Comparison of ENCODE assay signal across 16 mouse cellular contexts in genomic region chr9:58048621-58049020, GRCm38 (mm10). TPM values are rescaled to one million over a fixed set of nuclear protein-coding genes. Genes with fewer than 3 reads are reported as not detected.
A peak's percentile ranks its signal among the peaks of the same experiment; 100 is the strongest.
DNase-seq lines count a peak whose midpoint lies in the region; ATAC-seq lines count a peak whose summit lies in the region.
"Had no signal": no experiment of that assay in that cellular context is flagged by ENCODE, and none has a peak within 500 bp of the region (broad histone marks: within the 10 kb centered on the region; RNA-seq: fewer than 3 reads in every experiment).

No protein-coding gene starts in this region.

- H3K27me3 ChIP-seq in neural tube, embryonic 11.5 days (ENCODE audit: control insufficient read depth, insufficient read depth, low read length): 0 out of 2 replicates have a peak, but pooled peaks cover 3% of the 10 kb centered on the region
- H3K27me3 ChIP-seq in forebrain, embryonic 15.5 days: no peaks in the 10 kb centered on the region
- no peaks in the 10 kb centered on the region for H3K27me3 ChIP-seq in midbrain, embryonic 11.5 days (ENCODE audit: control insufficient read depth, insufficient read depth, low read length)
- no peaks in the 10 kb centered on the region for H3K27me3 ChIP-seq in splenic B cell, adult 2 months (ENCODE audit: control insufficient read depth, insufficient read depth, low read length, poor library complexity, severe bottlenecking)
- H3K27me3 ChIP-seq: Patski had no signal

- H3K4me3 ChIP-seq in neural tube, embryonic 11.5 days (ENCODE audit: low read depth, low read length): no peak overlapping the region
- no peak overlapping the region for H3K4me3 ChIP-seq in forebrain, embryonic 15.5 days
- H3K4me3 ChIP-seq in midbrain, embryonic 11.5 days (ENCODE audit: low read depth, low read length): no peak overlapping the region
- H3K4me3 ChIP-seq: embryonic facial prominence, embryonic 13.5 days had no signal

- H3K4me2 ChIP-seq in neural tube, embryonic 11.5 days (ENCODE audit: low read depth): no peak overlapping the region
- peak overlapping the region; percentile 8; the same call in 1 of the 2 replicates for H3K4me2 ChIP-seq in forebrain, embryonic 15.5 days (replicated peaks)
- peak overlapping the region; percentile 12; the same call in 1 of the 2 replicates for H3K4me2 ChIP-seq in midbrain, embryonic 11.5 days
- H3K4me2 ChIP-seq: embryonic facial prominence, embryonic 13.5 days had no signal

- 0 out of 2 replicates have a peak overlapping the region, but pooled peaks have one; percentile 3 for H3K27ac ChIP-seq in neural tube, embryonic 11.5 days (ENCODE audit: low read depth, low read length)
- peak overlapping the region; percentile 92 for H3K27ac ChIP-seq in forebrain, embryonic 15.5 days (replicated peaks)
- H3K27ac ChIP-seq in midbrain, embryonic 11.5 days (ENCODE audit: low read depth, low read length): peak overlapping the region; percentile 46
- H3K27ac ChIP-seq: embryonic facial prominence, embryonic 13.5 days had no signal

- peak; percentile 57 for DNase-seq in neural tube, embryonic 11.5 days (ENCODE audit: low spot score)
- DNase-seq in neural tube, embryonic 10.5 days (ENCODE audit: extremely low spot score, low spot score): no peak
- DNase-seq in midbrain, embryonic 11.5 days (ENCODE audit: low spot score, missing footprints): peak; percentile 91
- peak; percentile 10 for DNase-seq in splenic B cell, adult 2 months (ENCODE audit: low read depth, low spot score)
- no peak for DNase-seq in adrenal gland, postnatal 25 days
- DNase-seq in gastrocnemius, postnatal 25 days: no peak
- DNase-seq in thymus, postnatal 0 days (ENCODE audit: low spot score): no peak
- DNase-seq: adrenal gland, adult 8-10 months; heart, adult 18-20 months; heart, postnatal 4 days; kidney, adult 8-10 months; liver had no signal

- H3K4me1 ChIP-seq in neural tube, embryonic 11.5 days (ENCODE audit: control insufficient read depth, insufficient read depth, low read length): peaks cover 46% of the 10 kb centered on the region
- H3K4me1 ChIP-seq in forebrain, embryonic 15.5 days: peaks cover 85% of the 10 kb centered on the region
- peaks cover 43% of the 10 kb centered on the region for H3K4me1 ChIP-seq in midbrain, embryonic 11.5 days (ENCODE audit: control insufficient read depth, insufficient read depth, low read length)

- 8% methylated on average over 6 of the region's 6 CpGs for WGBS in neural tube, embryonic 11.5 days
- 1% methylated on average over 6 of the region's 6 CpGs for WGBS in forebrain, embryonic 15.5 days
- 2% methylated on average over 6 of the region's 6 CpGs for WGBS in midbrain, embryonic 11.5 days

- H3K9ac ChIP-seq in neural tube, embryonic 11.5 days (ENCODE audit: low read length): no peak overlapping the region
- H3K9ac ChIP-seq in forebrain, embryonic 15.5 days (replicated peaks): peak overlapping the region; percentile 14; the same call in 1 of the 2 replicates
- peak overlapping the region; percentile 14; the same call in 1 of the 2 replicates for H3K9ac ChIP-seq in midbrain, embryonic 11.5 days (ENCODE audit: low read length)
- H3K9ac ChIP-seq: embryonic facial prominence, embryonic 13.5 days had no signal

- no peaks in the 10 kb centered on the region for H3K36me3 ChIP-seq in neural tube, embryonic 11.5 days (ENCODE audit: control insufficient read depth, insufficient read depth, low read length)
- H3K36me3 ChIP-seq in forebrain, embryonic 15.5 days: no peaks in the 10 kb centered on the region
- no peaks in the 10 kb centered on the region for H3K36me3 ChIP-seq in midbrain, embryonic 11.5 days (ENCODE audit: control insufficient read depth, insufficient read depth, low read length)
- no peaks in the 10 kb centered on the region for H3K36me3 ChIP-seq in splenic B cell, adult 2 months (ENCODE audit: control insufficient read depth, insufficient read depth, low read length, poor library complexity, severe bottlenecking)
- H3K36me3 ChIP-seq: embryonic facial prominence, embryonic 13.5 days had no signal

- H3K9me3 ChIP-seq in neural tube, embryonic 11.5 days (ENCODE audit: control insufficient read depth, low read length): no peaks in the 10 kb centered on the region
- H3K9me3 ChIP-seq in forebrain, embryonic 15.5 days: no peaks in the 10 kb centered on the region
- H3K9me3 ChIP-seq in midbrain, embryonic 11.5 days (ENCODE audit: control insufficient read depth, low read length): no peaks in the 10 kb centered on the region
- H3K9me3 ChIP-seq: embryonic facial prominence, embryonic 13.5 days had no signal

- no peak for ATAC-seq in neural tube, embryonic 11.5 days (ENCODE audit: insufficient read depth, low FRiP score, low TSS enrichment)
- ATAC-seq in forebrain, embryonic 15.5 days (replicated peaks): peak; percentile 71
- ATAC-seq in midbrain, embryonic 11.5 days (ENCODE audit: low FRiP score): peak; percentile 42
- ATAC-seq: lung, postnatal 0 days; Patski had no signal

RNA-seq across cellular contexts. Expression of gene Stra6, which starts 15.0 kb away (rescaled TPM):
- polyA plus RNA-seq in neural tube, embryonic 11.5 days (2014; fragmentation: Nextera tagmentation; extraction: Ambion mirVana): 53.7 and 55.2 TPM in 2 replicates
- polyA plus RNA-seq in forebrain, embryonic 15.5 days (2015; fragmentation: Nextera tagmentation; extraction: Ambion mirVana): 8.7 and 10.8 TPM in 2 replicates
- polyA plus RNA-seq in midbrain, embryonic 11.5 days (2014; fragmentation: Nextera tagmentation; extraction: Ambion mirVana): 7.3 and 9.7 TPM in 2 replicates
- total RNA-seq in adrenal gland, postnatal 25 days (2021): 1.6 and 2.1 TPM in 2 replicates
- under 1 TPM; 0.38 to 0.41 TPM for total RNA-seq in gastrocnemius, postnatal 25 days (2021)
- 0.94 and 1.1 TPM in 2 replicates for polyA plus RNA-seq in thymus, postnatal 0 days (2015; fragmentation: Nextera tagmentation; extraction: Ambion mirVana)

RNA-seq across cellular contexts. Expression of gene Cyp11a1, which starts 42.4 kb away (rescaled TPM):
- polyA plus RNA-seq in neural tube, embryonic 11.5 days (2014; fragmentation: Nextera tagmentation; extraction: Ambion mirVana): 0.16 TPM in 1 of 2 replicates, not detected in the other
- 0.31 and 0.45 TPM in 2 replicates for polyA plus RNA-seq in forebrain, embryonic 15.5 days (2015; fragmentation: Nextera tagmentation; extraction: Ambion mirVana)
- 0.12 TPM in 1 of 2 replicates, not detected in the other for polyA plus RNA-seq in midbrain, embryonic 11.5 days (2014; fragmentation: Nextera tagmentation; extraction: Ambion mirVana)
- 6,596 and 7,089 TPM in 2 replicates for total RNA-seq in adrenal gland, postnatal 25 days (2021)
- total RNA-seq in gastrocnemius, postnatal 25 days (2021): under 1 TPM; 0.15 to 0.32 TPM
- 2.2 and 2.7 TPM in 2 replicates for polyA plus RNA-seq in thymus, postnatal 0 days (2015; fragmentation: Nextera tagmentation; extraction: Ambion mirVana)
- total RNA-seq: heart, adult 18-20 months had no signal

Comparison
In these comparisons a context has a peak if more than half of its experiments do, and no peak if none do; other contexts are left out.
1. DNase-seq: peak in neural tube, embryonic 11.5 days (single experiment), midbrain, embryonic 11.5 days (single experiment) and splenic B cell, adult 2 months (single experiment); none in neural tube, embryonic 10.5 days (single experiment), adrenal gland, postnatal 25 days (single experiment), gastrocnemius, postnatal 25 days (single experiment) and thymus, postnatal 0 days (single experiment).
2. H3K27ac ChIP-seq: peak in every context shown above with its lines; median percentile 92 in forebrain, embryonic 15.5 days; 46 in midbrain, embryonic 11.5 days; 3 in neural tube, embryonic 11.5 days.